9 mouse cellular contexts compared by ENCODE assay signal in genomic region chr12:116281427-116282281, GRCm38 (mm10). TPM values are rescaled to one million over a fixed set of nuclear protein-coding genes. Genes with fewer than 3 reads are reported as not detected.
DNase-seq lines count a peak whose midpoint lies in the region; ATAC-seq and TF ChIP-seq lines count a peak whose summit lies in the region.
"Had no signal": no experiment of that assay in that cellular context is flagged by ENCODE, and none has a peak within 500 bp of the region (broad histone marks: within the 10 kb centered on the region; RNA-seq: fewer than 3 reads in every experiment).

No protein-coding gene starts in this region.

- H3K9me3 ChIP-seq in kidney, embryonic 14.5 days (ENCODE audit: control insufficient read depth, low read length) = no peaks in the 10 kb centered on the region
- H3K9me3 ChIP-seq in liver, embryonic 12.5 days (replicated peaks) = no peaks in the 10 kb centered on the region
- no peaks in the 10 kb centered on the region for H3K9me3 ChIP-seq in stomach, embryonic 16.5 days (replicated peaks; ENCODE audit: control insufficient read depth, low read length)

- peak overlapping the region; percentile 95 for H3K4me3 ChIP-seq in C2C12 (ENCODE audit: insufficient read depth, poor library complexity, severe bottlenecking)
- H3K4me3 ChIP-seq in kidney, embryonic 14.5 days (ENCODE audit: low read length) = peak overlapping the region; percentile 81
- peak overlapping the region; percentile 91 for H3K4me3 ChIP-seq in liver, embryonic 12.5 days
- peak overlapping the region; percentile 77 for H3K4me3 ChIP-seq in stomach, embryonic 16.5 days (replicated peaks; ENCODE audit: low read length)

- under 1% methylated on average over 52 of the region's 55 CpGs for WGBS in kidney, embryonic 14.5 days
- WGBS in liver, embryonic 12.5 days (ENCODE audit: insufficient replicate concordance) = under 1% methylated on average over 55 of the region's 55 CpGs
- WGBS in stomach, embryonic 16.5 days = under 1% methylated on average over 55 of the region's 55 CpGs

- no peak for TF ChIP-seq CTCF in C2C12 (IDR thresholded peaks at IDR 0.05; ENCODE audit: control insufficient read depth, insufficient read depth, insufficient read length)

- peaks cover 13% of the 10 kb centered on the region for H3K36me3 ChIP-seq in C2C12 (ENCODE audit: control insufficient read depth, insufficient read depth)
- H3K36me3 ChIP-seq in kidney, embryonic 14.5 days (ENCODE audit: control insufficient read depth, insufficient read depth, low read length) = no peaks in the 10 kb centered on the region
- 0 out of 2 replicates have a peak, but pooled peaks cover 4% of the 10 kb centered on the region for H3K36me3 ChIP-seq in liver, embryonic 12.5 days
- no peaks in the 10 kb centered on the region for H3K36me3 ChIP-seq in stomach, embryonic 16.5 days (ENCODE audit: control insufficient read depth, insufficient read depth, low read length)

- ATAC-seq in kidney, embryonic 14.5 days (ENCODE audit: low FRiP score, low TSS enrichment) = peak; percentile 6
- ATAC-seq in liver, embryonic 12.5 days = peak; percentile 53
- ATAC-seq in monocyte, adult 5-6 weeks (replicated peaks; ENCODE audit: insufficient number of reproducible peaks, low FRiP score, low TSS enrichment, poor library complexity, severe bottlenecking) = peak; percentile 18; the same call in 1 of the 2 replicates
- no peak; the same call in 1 of the 2 replicates for ATAC-seq in stomach, embryonic 16.5 days (ENCODE audit: insufficient read depth, low FRiP score)

- H3ac ChIP-seq in C2C12 (ENCODE audit: control insufficient read depth, insufficient read length, low read depth) = peak overlapping the region; percentile 74

- H3K9ac ChIP-seq in kidney, embryonic 14.5 days (ENCODE audit: low read depth, low read length) = peak overlapping the region; percentile 92
- peak overlapping the region; percentile 97 for H3K9ac ChIP-seq in liver, embryonic 12.5 days
- peak overlapping the region; percentile 99 for H3K9ac ChIP-seq in stomach, embryonic 16.5 days (ENCODE audit: low read length)

- peak overlapping the region; percentile 92 for H3K4me2 ChIP-seq in kidney, embryonic 14.5 days (replicated peaks; ENCODE audit: low read depth, low read length)
- H3K4me2 ChIP-seq in liver, embryonic 12.5 days = peak overlapping the region; percentile 91
- H3K4me2 ChIP-seq in stomach, embryonic 16.5 days (ENCODE audit: low read depth, low read length) = peak overlapping the region; percentile 91

- no peaks in the 10 kb centered on the region for H3K27me3 ChIP-seq in C2C12 (ENCODE audit: control insufficient read depth, insufficient read depth, insufficient read length)
- no peaks in the 10 kb centered on the region for H3K27me3 ChIP-seq in kidney, embryonic 14.5 days (ENCODE audit: control insufficient read depth, insufficient read depth, low read length)
- H3K27me3 ChIP-seq in liver, embryonic 12.5 days (replicated peaks) = no peaks in the 10 kb centered on the region
- no peaks in the 10 kb centered on the region for H3K27me3 ChIP-seq in stomach, embryonic 16.5 days (ENCODE audit: control insufficient read depth, insufficient read depth, low read length)

- peak; percentile 18 for DNase-seq in WW6 (ENCODE audit: low read depth, low spot score)
- DNase-seq in embryo, embryonic 9.5 days (ENCODE audit: extremely low spot score) = peak; percentile 34
- DNase-seq in heart, adult 9 months (ENCODE audit: low spot score in 2 of 2) = peak; percentile 12 to 35

- peaks cover 57% of the 10 kb centered on the region for H3K79me2 ChIP-seq in C2C12 (ENCODE audit: control insufficient read depth, insufficient read depth)

- H3K4me1 ChIP-seq in kidney, embryonic 14.5 days (ENCODE audit: control insufficient read depth, insufficient read depth, low read length) = no peaks in the 10 kb centered on the region
- peaks cover 54% of the 10 kb centered on the region for H3K4me1 ChIP-seq in liver, embryonic 12.5 days
- H3K4me1 ChIP-seq in stomach, embryonic 16.5 days (ENCODE audit: control insufficient read depth, insufficient read depth, low read length) = peaks cover 6% of the 10 kb centered on the region; the same call in 1 of the 2 replicates

- H3K27ac ChIP-seq in kidney, embryonic 14.5 days (ENCODE audit: low read depth, low read length) = peak overlapping the region; percentile 82
- H3K27ac ChIP-seq in liver, embryonic 12.5 days = peak overlapping the region; percentile 97
- H3K27ac ChIP-seq in stomach, embryonic 16.5 days (ENCODE audit: low read length) = peak overlapping the region; percentile 99

- peaks cover 52% of the 10 kb centered on the region for H3K79me3 ChIP-seq in C2C12 (ENCODE audit: low read depth)

TF ChIP-seq in C2C12, 6 proteins besides CTCF, POLR2A, EP300 and RAD21:
- TF ChIP-seq USF1 (IDR thresholded peaks at IDR 0.05; ENCODE audit: low read depth) (no peak), MYOD1 (IDR thresholded peaks at IDR 0.05; ENCODE audit: control insufficient read depth, insufficient read length, low read depth) (no peak), CEBPB (IDR thresholded peaks at IDR 0.05; ENCODE audit: low read depth) (no peak), MYOG (IDR thresholded peaks at IDR 0.05; ENCODE audit: control insufficient read depth, extremely low read depth, insufficient read length) (no peak), MAX (IDR thresholded peaks at IDR 0.05) (no peak), FOSL1 (IDR thresholded peaks at IDR 0.05; ENCODE audit: insufficient read depth, low read length, poor library complexity, severe bottlenecking) (no peak)

RNA-seq across cellular contexts. Expression of gene Esyt2, which starts 0.7 kb away (rescaled TPM):
- polyA plus RNA-seq in C2C12 (2012; fragmentation: generic; extraction: Trizol) = 19.3 TPM
- polyA plus RNA-seq in kidney, embryonic 14.5 days (2014; fragmentation: Nextera tagmentation; extraction: Ambion mirVana) = 15.2 and 23.2 TPM in 2 replicates
- polyA plus RNA-seq in liver, embryonic 12.5 days (2016; fragmentation: Nextera tagmentation; extraction: Ambion mirVana) = 16.2 and 17.3 TPM in 2 replicates
- total RNA-seq in monocyte, adult 5-6 weeks (2017) = 96.6 to 130 TPM (median 98.1 TPM) in 3 replicates
- 25.6 and 28.7 TPM in 2 replicates for polyA plus RNA-seq in stomach, embryonic 16.5 days (2015; fragmentation: Nextera tagmentation; extraction: Ambion mirVana)

RNA-seq across cellular contexts. Expression of gene Gm11027, which starts 6.5 kb away (rescaled TPM):
- polyA plus RNA-seq in C2C12 (2012; fragmentation: generic; extraction: Trizol) = not detected
- not detected in 2 replicates for polyA plus RNA-seq in kidney, embryonic 14.5 days (2014; fragmentation: Nextera tagmentation; extraction: Ambion mirVana)
- polyA plus RNA-seq in liver, embryonic 12.5 days (2016; fragmentation: Nextera tagmentation; extraction: Ambion mirVana) = not detected in 2 replicates
- not detected in 3 replicates for total RNA-seq in monocyte, adult 5-6 weeks (2017)
- not detected in 2 replicates for polyA plus RNA-seq in stomach, embryonic 16.5 days (2015; fragmentation: Nextera tagmentation; extraction: Ambion mirVana)
- total RNA-seq: gastrocnemius, adult 8-10 months had no signal

RNA-seq across cellular contexts. Expression of gene Wdr60, which starts 18.8 kb away (rescaled TPM):
- 4.4 TPM for polyA plus RNA-seq in C2C12 (2012; fragmentation: generic; extraction: Trizol)
- 13.5 and 19.7 TPM in 2 replicates for polyA plus RNA-seq in kidney, embryonic 14.5 days (2014; fragmentation: Nextera tagmentation; extraction: Ambion mirVana)
- 5.3 and 5.9 TPM in 2 replicates for polyA plus RNA-seq in liver, embryonic 12.5 days (2016; fragmentation: Nextera tagmentation; extraction: Ambion mirVana)
- total RNA-seq in monocyte, adult 5-6 weeks (2017) = 0.29 TPM in 1 of 3 replicates, not detected in the others
- 18.6 and 19.0 TPM in 2 replicates for polyA plus RNA-seq in stomach, embryonic 16.5 days (2015; fragmentation: Nextera tagmentation; extraction: Ambion mirVana)
